Mouse (Mus musculus): ENCODE results near the gene Tpst1. TPM values are rescaled to one million over a fixed set of nuclear protein-coding genes. Genes with fewer than 3 reads are reported as not detected.

The Tpst1 gene
- polyA plus RNA-seq, 1 experiment: 44.9 TPM

GRCm38 (mm10) chr5:130052510-130052909 lies 20.6 kb upstream of the Tpst1 start:
- no peaks in the 10 kb centered on the region for H3K4me1 ChIP-seq (ENCODE audit: control insufficient read depth, insufficient read depth, low read length)
- H3K4me3 ChIP-seq (ENCODE audit: insufficient read depth, low read length): no peak overlapping the region
- H3K27ac ChIP-seq (ENCODE audit: insufficient read depth, low read length): no peak overlapping the region
- TF ChIP-seq POLR2A (IDR thresholded peaks at IDR 0.05; ENCODE audit: low read depth, low read length): no peak
- no peak for TF ChIP-seq CTCF (IDR thresholded peaks at IDR 0.05; ENCODE audit: borderline replicate concordance, insufficient read depth, low read length)

- H3K27ac ChIP-seq (ENCODE audit: insufficient read depth, low read length): no peak overlapping the region
- H3K4me1 ChIP-seq (ENCODE audit: control insufficient read depth, insufficient read depth, low read length): no peaks in the 10 kb centered on the region
- TF ChIP-seq CTCF (IDR thresholded peaks at IDR 0.05; ENCODE audit: borderline replicate concordance, insufficient read depth, low read length) (no peak), POLR2A (IDR thresholded peaks at IDR 0.05; ENCODE audit: low read depth, low read length) (no peak)
- H3K4me3 ChIP-seq (ENCODE audit: insufficient read depth, low read length): no peak overlapping the region
These were observed 20.2 kb upstream of the Tpst1 start for GRCm38 (mm10) chr5:130052955-130053354.

- Histone ChIP-seq H3K27ac (ENCODE audit: insufficient read depth, low read length) (no peak overlapping the region), H3K4me1 (ENCODE audit: control insufficient read depth, insufficient read depth, low read length) (no peaks in the 10 kb centered on the region), H3K4me3 (ENCODE audit: insufficient read depth, low read length) (no peak overlapping the region)
- TF ChIP-seq CTCF (IDR thresholded peaks at IDR 0.05; ENCODE audit: borderline replicate concordance, insufficient read depth, low read length) (no peak), POLR2A (IDR thresholded peaks at IDR 0.05; ENCODE audit: low read depth, low read length) (no peak)
These were observed 17.4 kb upstream of the Tpst1 start for GRCm38 (mm10) chr5:130055688-130056087.

- no peak overlapping the region for H3K4me3 ChIP-seq (ENCODE audit: insufficient read depth, low read length)
- H3K27ac ChIP-seq (ENCODE audit: insufficient read depth, low read length): no peak overlapping the region
- no peak for TF ChIP-seq CTCF (IDR thresholded peaks at IDR 0.05; ENCODE audit: borderline replicate concordance, insufficient read depth, low read length)
- TF ChIP-seq POLR2A (IDR thresholded peaks at IDR 0.05; ENCODE audit: low read depth, low read length): no peak
- no peaks in the 10 kb centered on the region for H3K4me1 ChIP-seq (ENCODE audit: control insufficient read depth, insufficient read depth, low read length)
These were observed 16.8 kb upstream of the Tpst1 start for GRCm38 (mm10) chr5:130056303-130056702.

- Histone ChIP-seq H3K4me3 (ENCODE audit: insufficient read depth, low read length) (no peak overlapping the region), H3K27ac (ENCODE audit: insufficient read depth, low read length) (no peak overlapping the region), H3K4me1 (ENCODE audit: control insufficient read depth, insufficient read depth, low read length) (peaks cover 4% of the 10 kb centered on the region; the same call in 1 of the 2 replicates)
- TF ChIP-seq CTCF (IDR thresholded peaks at IDR 0.05; ENCODE audit: borderline replicate concordance, insufficient read depth, low read length) (no peak), POLR2A (IDR thresholded peaks at IDR 0.05; ENCODE audit: low read depth, low read length) (no peak)
These were observed 13.5 kb upstream of the Tpst1 start for GRCm38 (mm10) chr5:130059413-130060328.

DNA sequence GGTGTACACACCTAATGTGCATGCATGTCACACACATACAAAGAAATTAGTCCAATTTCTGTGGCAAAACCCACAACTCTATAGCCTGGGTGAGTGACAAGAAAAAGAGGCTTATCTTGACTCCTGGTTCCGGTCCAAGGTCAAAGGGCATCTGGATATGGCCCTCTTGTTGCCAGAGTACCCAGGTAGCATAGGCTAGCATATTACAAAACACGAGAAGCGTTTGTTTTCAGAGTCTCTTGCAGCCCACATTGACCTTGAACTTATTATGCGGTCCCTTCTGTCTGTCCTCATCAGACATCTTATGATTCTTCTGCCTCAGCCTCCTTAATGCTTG lies 12.8 kb upstream of the Tpst1 start:
- Histone ChIP-seq H3K4me1 (ENCODE audit: control insufficient read depth, insufficient read depth, low read length) (peaks cover 4% of the 10 kb centered on the region; the same call in 1 of the 2 replicates), H3K27ac (ENCODE audit: insufficient read depth, low read length) (no peak overlapping the region), H3K4me3 (ENCODE audit: insufficient read depth, low read length) (no peak overlapping the region)
- TF ChIP-seq POLR2A (IDR thresholded peaks at IDR 0.05; ENCODE audit: low read depth, low read length): no peak

DNA sequence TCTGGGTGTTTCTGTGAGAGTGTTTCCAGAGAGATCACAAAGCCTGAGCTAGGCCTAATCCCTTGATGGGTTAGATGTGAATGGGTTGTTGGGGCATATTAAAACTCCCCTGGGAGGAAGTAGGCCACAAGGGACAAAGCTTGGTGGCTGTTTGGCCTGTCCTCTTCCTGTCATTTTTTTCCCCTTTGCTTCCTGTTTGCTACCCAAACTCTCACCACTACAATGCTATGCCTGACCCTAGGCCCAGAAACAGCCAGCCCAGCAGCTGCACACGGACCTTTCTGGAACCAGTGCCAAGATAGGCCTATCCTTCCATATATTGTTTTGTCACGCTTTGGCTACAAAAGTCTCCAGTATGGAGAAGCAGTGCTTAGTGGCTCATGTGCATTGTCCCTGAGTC lies 11.0 kb upstream of the Tpst1 start:
- H3K4me1 ChIP-seq (ENCODE audit: control insufficient read depth, insufficient read depth, low read length): peaks cover 4% of the 10 kb centered on the region; the same call in 1 of the 2 replicates
- no peak overlapping the region for H3K4me3 ChIP-seq (ENCODE audit: insufficient read depth, low read length)
- no peak for TF ChIP-seq POLR2A (IDR thresholded peaks at IDR 0.05; ENCODE audit: low read depth, low read length)
- no peak for TF ChIP-seq CTCF (IDR thresholded peaks at IDR 0.05; ENCODE audit: borderline replicate concordance, insufficient read depth, low read length)
- no peak overlapping the region for H3K27ac ChIP-seq (ENCODE audit: insufficient read depth, low read length)

GRCm38 (mm10) chr5:130063760-130064159 lies 9.4 kb upstream of the Tpst1 start:
- Histone ChIP-seq H3K4me3 (ENCODE audit: insufficient read depth, low read length) (no peak overlapping the region), H3K27ac (ENCODE audit: insufficient read depth, low read length) (no peak overlapping the region), H3K4me1 (ENCODE audit: control insufficient read depth, insufficient read depth, low read length) (peaks cover 4% of the 10 kb centered on the region; the same call in 1 of the 2 replicates)
- TF ChIP-seq POLR2A (IDR thresholded peaks at IDR 0.05; ENCODE audit: low read depth, low read length) (no peak), CTCF (IDR thresholded peaks at IDR 0.05; ENCODE audit: borderline replicate concordance, insufficient read depth, low read length) (no peak)

DNA sequence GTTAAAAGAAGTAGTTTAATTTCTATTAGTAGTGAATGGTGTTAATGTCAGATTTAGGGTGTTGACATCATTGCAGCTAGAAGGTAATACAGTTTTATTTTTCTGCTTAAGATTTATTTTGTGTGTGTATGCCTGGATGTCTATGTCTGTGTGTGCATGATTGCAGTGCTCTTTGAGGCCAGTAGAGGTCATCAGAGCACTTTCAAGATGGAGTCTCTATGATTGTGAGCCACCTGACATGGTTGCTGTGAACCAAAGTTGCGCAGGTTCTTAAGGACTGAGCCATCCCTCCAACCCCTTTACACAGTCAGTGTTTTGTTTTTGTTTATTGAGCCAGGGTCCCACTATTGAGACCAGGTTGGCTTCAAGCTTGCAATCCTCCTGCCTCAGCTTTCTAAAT lies 7.5 kb upstream of the Tpst1 start:
- Histone ChIP-seq H3K27ac (ENCODE audit: insufficient read depth, low read length) (no peak overlapping the region), H3K4me1 (ENCODE audit: control insufficient read depth, insufficient read depth, low read length) (peaks cover 4% of the 10 kb centered on the region; the same call in 1 of the 2 replicates), H3K4me3 (ENCODE audit: insufficient read depth, low read length) (no peak overlapping the region)
- no peak for TF ChIP-seq CTCF (IDR thresholded peaks at IDR 0.05; ENCODE audit: borderline replicate concordance, insufficient read depth, low read length)
- no peak for TF ChIP-seq POLR2A (IDR thresholded peaks at IDR 0.05; ENCODE audit: low read depth, low read length)

- Histone ChIP-seq H3K27ac (ENCODE audit: insufficient read depth, low read length) (no peak overlapping the region), H3K4me1 (ENCODE audit: control insufficient read depth, insufficient read depth, low read length) (peaks cover 4% of the 10 kb centered on the region; the same call in 1 of the 2 replicates), H3K4me3 (ENCODE audit: insufficient read depth, low read length) (no peak overlapping the region)
- TF ChIP-seq CTCF (IDR thresholded peaks at IDR 0.05; ENCODE audit: borderline replicate concordance, insufficient read depth, low read length): no peak
- TF ChIP-seq POLR2A (IDR thresholded peaks at IDR 0.05; ENCODE audit: low read depth, low read length): no peak
These were observed 5.3 kb upstream of the Tpst1 start for GRCm38 (mm10) chr5:130067841-130068264.
